In genomic region chr4:134402571-134403262, GRCm38 (mm10) we compare ENCODE assay signal across 9 mouse cellular contexts. TPM values are rescaled to one million over a fixed set of nuclear protein-coding genes. Genes with fewer than 3 reads are reported as not detected.
DNase-seq lines count a peak whose midpoint lies in the region; ATAC-seq and TF ChIP-seq lines count a peak whose summit lies in the region.
"Had no signal": no experiment of that assay in that cellular context is flagged by ENCODE, and none has a peak within 500 bp of the region (broad histone marks: within the 10 kb centered on the region; RNA-seq: fewer than 3 reads in every experiment).

No protein-coding gene starts in this region.

- no peaks in the 10 kb centered on the region for H3K36me3 ChIP-seq in lung, embryonic 14.5 days (ENCODE audit: insufficient read depth)

- H3K4me3 ChIP-seq in lung, embryonic 14.5 days (ENCODE audit: low read depth, low read length): no peak overlapping the region

- no peak overlapping the region for H3K4me2 ChIP-seq in lung, embryonic 14.5 days

- no peak overlapping the region for H3K27ac ChIP-seq in lung, embryonic 14.5 days (ENCODE audit: low read depth)

- H3K27me3 ChIP-seq in lung, embryonic 14.5 days (ENCODE audit: insufficient read depth, low read length): no peaks in the 10 kb centered on the region
- H3K27me3 ChIP-seq: CH12.LX had no signal

- intact Hi-C loops in heart, postnatal 25 days (cut with DNase I): no loop called here

- no peak overlapping the region for H3K9ac ChIP-seq in lung, embryonic 14.5 days

- no peak for TF ChIP-seq CTCF in lung, embryonic 14.5 days (IDR thresholded peaks at IDR 0.05; ENCODE audit: low read depth)

- no peaks in the 10 kb centered on the region for H3K9me3 ChIP-seq in lung, embryonic 14.5 days (ENCODE audit: low read depth, low read length)

- H3K4me1 ChIP-seq in lung, embryonic 14.5 days (ENCODE audit: insufficient read depth): peaks cover 8% of the 10 kb centered on the region; the same call in 1 of the 2 replicates

- peak; percentile 24 for DNase-seq in gastrocnemius, adult 18-20 months (ENCODE audit: low spot score)
- DNase-seq in gastrocnemius, postnatal 25 days: no peak
- DNase-seq in T-cell, adult 2 months (ENCODE audit: low spot score): peak; percentile 6
- peak; percentile 56 for DNase-seq in heart, postnatal 25 days (ENCODE audit: low spot score)
- DNase-seq in lung, embryonic 14.5 days: peak; percentile 31
- DNase-seq in urinary bladder, postnatal 36 days (ENCODE audit: low spot score in 2 of 2): peak; percentile 45 to 61
- DNase-seq in thymus, postnatal 0 days (ENCODE audit: low spot score): no peak
- DNase-seq in retina, postnatal 1 day: no peak

- 51% methylated on average over 16 of the region's 16 CpGs for WGBS in lung, embryonic 14.5 days

- ATAC-seq in lung, embryonic 14.5 days (ENCODE audit: insufficient read depth): no peak

RNA-seq across cellular contexts. Expression of gene Pafah2, which starts 6.6 kb away (rescaled TPM):
- total RNA-seq in gastrocnemius, adult 18-20 months (2021): 1 to 10 TPM; 2.5 to 2.6 TPM
- 1 to 10 TPM; 3.2 TPM for total RNA-seq in gastrocnemius, postnatal 25 days (2021)
- total RNA-seq in heart, postnatal 25 days (2021): 1 to 10 TPM; 7.6 to 9.2 TPM
- 10.5 and 12.2 TPM in 2 replicates for polyA plus RNA-seq in lung, embryonic 14.5 days (2014; fragmentation: Nextera tagmentation; extraction: Ambion mirVana)
- 4.6 and 5.3 TPM in 2 replicates for polyA plus RNA-seq in thymus, postnatal 0 days (2015; fragmentation: Nextera tagmentation; extraction: Ambion mirVana)

RNA-seq across cellular contexts. Expression of gene Extl1, which starts 19.1 kb away (rescaled TPM):
- 10 to 100 TPM; 25.5 to 31.9 TPM for total RNA-seq in gastrocnemius, adult 18-20 months (2021)
- 10 to 100 TPM; 25.5 to 29.2 TPM for total RNA-seq in gastrocnemius, postnatal 25 days (2021)
- total RNA-seq in heart, postnatal 25 days (2021): 10 to 100 TPM; 18.0 to 19.4 TPM
- 2.9 and 3.7 TPM in 2 replicates for polyA plus RNA-seq in lung, embryonic 14.5 days (2014; fragmentation: Nextera tagmentation; extraction: Ambion mirVana)
- polyA plus RNA-seq in thymus, postnatal 0 days (2015; fragmentation: Nextera tagmentation; extraction: Ambion mirVana): 2.9 and 3.3 TPM in 2 replicates

RNA-seq across cellular contexts. Expression of gene Slc30a2, which starts 59.7 kb away (rescaled TPM):
- 10 to 100 TPM in 1 of 2 experiments, 1 to 10 TPM in 1; 5.4 to 12.7 TPM for total RNA-seq in gastrocnemius, adult 18-20 months (2021)
- total RNA-seq in gastrocnemius, postnatal 25 days (2021): 1 to 10 TPM; 1.4 to 7.2 TPM
- under 1 TPM; 0.31 to 0.36 TPM for total RNA-seq in heart, postnatal 25 days (2021)
- 0.05 TPM in 1 of 2 replicates, not detected in the other for polyA plus RNA-seq in lung, embryonic 14.5 days (2014; fragmentation: Nextera tagmentation; extraction: Ambion mirVana)
- 0.17 and 0.40 TPM in 2 replicates for polyA plus RNA-seq in thymus, postnatal 0 days (2015; fragmentation: Nextera tagmentation; extraction: Ambion mirVana)

Comparison
In these comparisons a context has a peak if more than half of its experiments do, and no peak if none do; other contexts are left out.
1. DNase-seq: peak in gastrocnemius, adult 18-20 months (single experiment), T-cell, adult 2 months (single experiment), heart, postnatal 25 days (single experiment), lung, embryonic 14.5 days (single experiment) and urinary bladder, postnatal 36 days (2 of 2); none in gastrocnemius, postnatal 25 days (single experiment), thymus, postnatal 0 days (single experiment) and retina, postnatal 1 day (single experiment).